Mouse (Mus musculus) c-Kit-negative CD71-positive TER-119-positive erythroid progenitor cells, embryonic 14.5 days (primary cell): Measurements from ENCODE around the gene Lix1.
"Not testable (repeated sequence)": the region's sequence is repeated elsewhere in the genome, so short reads cannot be mapped to it uniquely, and the experiment has no call there.

Experiments used
- DNase-seq: peaks from one replicate; pipeline ENCODE4 v3.0.0-alpha.2; 2013; ENCODE audit warnings: low read depth, low spot score

The Lix1 gene

GRCm38 (mm10) chr17:17496234-17496633, 93.8 kb downstream of the Lix1 start:
- DNase-seq: not testable (repeated sequence)

GRCm38 (mm10) chr17:17496730-17497129, 94.3 kb downstream of the Lix1 start:
- DNase-seq: no peak

- no peak for DNase-seq
These were observed 96.4 kb downstream of the Lix1 start for GRCm38 (mm10) chr17:17498848-17499247.

GRCm38 (mm10) chr17:17499278-17499677, 96.8 kb downstream of the Lix1 start:
- no peak for DNase-seq

GRCm38 (mm10) chr17:17506677-17507076, 104.2 kb downstream of the Lix1 start:
- no peak for DNase-seq
